Mouse (Mus musculus) kidney, adult 2 months (tissue): Measurements from ENCODE around the gene Hoxa6.
A peak's percentile ranks its signal among the peaks of the same experiment; 100 is the strongest.

Experiments
- CTCF ChIP-seq: fragments of 200-500 bp; conservative IDR thresholded peaks from 2 replicates; pipeline ENCODE4 v1.5.1; 2011; ENCODE audit warnings: low read depth, mild to moderate bottlenecking, control low read depth, low read length, moderate library complexity, mixed read lengths; ENCODE audit not compliant: insufficient read depth, insufficient read length
- POLR2A ChIP-seq: fragments of 200-500 bp; IDR thresholded peaks from one replicate; pipeline ENCODE4 v1.6.1; 2011; ENCODE audit warnings: low read depth, low read length, control low read depth

- TF ChIP-seq POLR2A (peak; percentile 33), CTCF (no peak)
Observed at GRCm38 (mm10) chr6:52158276-52159051, 50.1 kb downstream of the Hoxa6 start, which contains the start of gene Hoxa1.
